Mouse (Mus musculus) thymus, postnatal 25 days (tissue): ENCODE data around the gene Nup107.
"Not testable (repeated sequence)": the region's sequence is repeated elsewhere in the genome, so short reads cannot be mapped to it uniquely, and the experiment has no call there.

ENCODE experiments used
- DNase-seq: peaks from one replicate; pipeline ENCODE4 v3.0.0; 2022

Nup107 gene

GRCm38 (mm10) chr10:117761551-117761950, 31.0 kb downstream of the Nup107 start:
- DNase-seq, result no peak

DNA sequence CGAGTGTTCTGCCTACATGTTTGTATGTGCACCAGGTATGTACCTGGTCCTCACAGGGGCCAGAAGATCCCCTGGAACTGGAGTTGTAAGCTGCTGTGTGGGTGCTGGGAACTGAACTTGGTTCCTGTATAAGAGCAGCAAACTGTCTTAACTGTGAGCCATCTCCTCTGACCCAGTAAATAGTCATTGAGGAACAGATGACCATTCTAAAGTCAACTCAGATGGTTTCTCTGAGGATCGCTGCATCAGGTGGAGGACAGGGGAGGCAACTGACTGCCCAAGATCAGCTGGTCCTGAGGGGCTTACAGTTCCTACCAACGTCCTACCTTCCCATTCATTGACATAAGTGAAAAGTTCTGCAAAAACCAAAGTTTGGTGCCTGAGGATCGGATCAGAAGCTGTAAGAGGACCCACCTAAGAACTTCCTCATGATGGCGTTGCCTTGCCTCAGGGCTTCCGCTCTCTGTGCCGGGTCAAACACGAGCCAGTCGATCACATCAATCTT, 31.6 kb downstream of the Nup107 start:
- no peak for DNase-seq

- no peak for DNase-seq
Measured at GRCm38 (mm10) chr10:117759844-117760630, 32.5 kb downstream of the Nup107 start.

DNA sequence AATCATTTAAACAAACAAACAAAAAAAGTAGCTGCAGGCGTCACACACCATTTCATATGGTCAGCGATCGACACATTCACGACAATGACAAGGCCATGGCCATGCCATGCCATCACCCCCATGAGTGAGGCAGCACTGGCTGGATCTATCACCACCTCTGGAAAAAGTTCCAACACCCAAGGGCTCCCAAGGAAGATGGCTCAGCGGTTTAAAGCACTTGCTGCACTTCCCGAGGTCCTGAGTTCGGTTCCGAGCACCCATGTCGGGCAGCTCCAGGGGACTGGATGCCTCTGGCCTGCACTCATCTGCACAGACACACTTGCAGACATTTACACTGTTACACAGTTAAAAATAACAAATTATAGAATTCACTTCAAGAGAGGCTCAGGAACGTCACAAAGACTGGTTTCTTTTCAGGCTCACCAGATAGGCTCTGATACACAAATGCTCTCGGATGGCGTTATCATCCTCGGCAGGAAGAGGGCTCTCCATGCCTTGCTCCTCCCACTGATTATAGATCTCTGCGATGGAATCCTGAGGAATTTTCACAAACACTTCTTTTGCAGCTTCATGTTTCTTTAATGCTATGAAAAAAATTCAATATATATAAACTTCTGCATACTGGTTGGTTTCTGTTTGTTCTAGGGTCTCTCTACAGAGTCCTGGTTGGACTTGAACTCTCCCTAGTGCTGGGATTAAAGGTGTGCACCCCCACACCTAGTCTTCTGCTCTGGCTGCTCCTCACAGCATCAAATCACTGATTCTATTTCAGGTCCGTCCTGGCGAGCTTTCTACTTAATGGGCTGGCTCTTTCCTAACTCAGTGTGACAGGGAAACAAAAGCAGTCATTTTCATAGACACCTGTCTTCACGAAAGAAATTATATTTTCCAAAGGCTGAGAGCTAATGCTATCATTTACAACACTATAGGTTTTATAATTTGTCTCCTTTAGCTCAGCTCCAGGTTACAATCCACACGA, 33.5 kb downstream of the Nup107 start:
- DNase-seq, result no peak

DNA sequence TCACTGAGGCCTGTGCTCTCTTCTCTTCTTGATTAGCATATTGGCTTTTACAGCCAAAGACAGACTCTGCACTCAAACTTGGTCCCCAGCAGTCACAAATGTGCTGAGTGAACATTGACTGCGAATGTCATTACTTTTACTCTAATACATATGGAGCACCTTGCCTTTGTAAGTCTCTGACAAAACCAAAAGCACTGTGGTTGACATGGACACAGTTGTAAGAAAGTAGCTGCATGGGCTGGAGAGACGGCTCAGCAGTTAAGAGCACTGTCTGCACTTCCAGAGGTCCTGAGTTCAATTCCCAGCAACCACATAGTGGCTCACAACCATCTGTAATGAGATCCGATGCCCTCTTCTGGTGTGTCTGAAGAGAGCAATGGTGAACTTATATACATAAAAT, 34.2 kb downstream of the Nup107 start:
- not testable (repeated sequence) for DNase-seq

DNA sequence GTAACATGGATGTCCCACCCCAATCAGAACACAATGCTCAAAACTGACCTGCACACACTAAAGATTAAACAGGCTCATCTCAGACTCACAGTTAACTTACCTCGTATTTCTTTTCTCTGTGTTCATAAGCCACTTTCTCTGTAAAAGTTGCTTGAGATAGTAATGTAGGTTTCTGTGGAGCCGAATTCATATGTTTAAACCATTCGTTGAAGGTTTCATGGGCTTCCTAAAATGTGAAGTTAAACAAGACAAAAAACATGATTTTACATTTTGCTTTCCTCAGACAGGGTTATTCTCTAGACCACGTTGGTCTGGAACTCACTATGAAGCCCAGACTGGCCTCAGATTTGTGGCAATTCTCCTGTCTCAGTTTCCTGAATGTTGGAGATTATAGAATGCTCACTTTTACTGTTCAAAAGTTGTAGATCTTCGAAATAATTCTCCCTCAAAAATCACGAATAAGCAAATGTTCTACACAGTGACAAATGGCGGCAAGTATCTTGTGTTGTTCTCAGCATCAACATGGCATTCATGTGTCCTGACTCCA, 34.6 kb downstream of the Nup107 start:
- DNase-seq, result no peak

- DNase-seq, result no peak
Measured at GRCm38 (mm10) chr10:117757259-117757658, 35.2 kb downstream of the Nup107 start.

DNA sequence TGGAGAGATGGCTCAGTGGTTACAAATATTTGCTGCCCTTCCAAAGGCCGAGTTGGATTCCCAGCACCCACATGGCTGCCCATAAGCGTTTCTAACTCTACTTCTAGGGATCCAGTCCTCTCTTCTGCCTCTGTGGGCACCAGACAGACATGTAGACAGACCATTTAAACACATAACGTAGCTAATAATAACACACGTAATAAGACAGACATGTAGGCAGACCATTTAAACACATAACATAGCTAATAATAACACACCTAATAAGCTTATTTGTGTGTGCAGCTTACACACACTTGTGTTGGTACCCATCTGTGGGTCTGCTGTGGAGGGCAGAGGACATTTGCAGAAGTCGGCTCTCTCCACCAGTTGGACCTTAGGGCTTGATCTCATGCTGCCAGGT, 35.7 kb downstream of the Nup107 start:
- no peak for DNase-seq

DNA sequence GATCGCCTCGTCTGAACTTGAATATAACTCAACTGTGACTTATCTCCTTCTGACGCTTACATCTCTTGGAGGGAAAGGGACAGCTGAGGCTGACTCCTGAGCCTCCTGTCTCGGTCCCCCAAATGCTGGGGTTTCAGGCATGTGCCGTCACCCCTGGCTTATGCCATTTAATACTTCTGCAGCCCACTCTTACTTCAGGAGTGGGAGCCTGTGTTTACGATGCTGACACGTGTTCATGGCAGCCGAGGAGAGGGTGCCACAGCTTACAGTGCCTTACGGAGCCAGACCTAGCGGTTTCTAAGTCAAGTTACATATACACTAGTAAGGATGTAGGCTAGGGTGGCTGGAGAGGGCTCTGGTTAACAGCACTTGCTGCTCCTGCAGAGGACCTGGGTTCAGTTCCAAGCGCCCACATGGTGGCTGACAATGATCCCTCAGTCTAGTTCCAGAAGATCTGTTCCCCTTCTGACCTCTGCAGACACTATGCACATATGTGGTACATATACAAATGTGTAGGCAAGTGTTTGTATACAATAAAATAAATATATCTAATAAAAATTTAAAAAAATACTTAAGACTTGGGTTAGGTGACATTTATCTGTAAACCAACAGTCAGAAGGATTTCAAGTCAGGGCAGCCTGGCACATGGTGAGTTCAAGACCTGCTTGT, 36.6 kb downstream of the Nup107 start:
- no peak for DNase-seq

- DNase-seq, result peak; percentile 71
Measured at GRCm38 (mm10) chr10:117755086-117755798, 37.3 kb downstream of the Nup107 start.

- no peak for DNase-seq
Measured at GRCm38 (mm10) chr10:117754609-117754940, 37.9 kb downstream of the Nup107 start.

DNA sequence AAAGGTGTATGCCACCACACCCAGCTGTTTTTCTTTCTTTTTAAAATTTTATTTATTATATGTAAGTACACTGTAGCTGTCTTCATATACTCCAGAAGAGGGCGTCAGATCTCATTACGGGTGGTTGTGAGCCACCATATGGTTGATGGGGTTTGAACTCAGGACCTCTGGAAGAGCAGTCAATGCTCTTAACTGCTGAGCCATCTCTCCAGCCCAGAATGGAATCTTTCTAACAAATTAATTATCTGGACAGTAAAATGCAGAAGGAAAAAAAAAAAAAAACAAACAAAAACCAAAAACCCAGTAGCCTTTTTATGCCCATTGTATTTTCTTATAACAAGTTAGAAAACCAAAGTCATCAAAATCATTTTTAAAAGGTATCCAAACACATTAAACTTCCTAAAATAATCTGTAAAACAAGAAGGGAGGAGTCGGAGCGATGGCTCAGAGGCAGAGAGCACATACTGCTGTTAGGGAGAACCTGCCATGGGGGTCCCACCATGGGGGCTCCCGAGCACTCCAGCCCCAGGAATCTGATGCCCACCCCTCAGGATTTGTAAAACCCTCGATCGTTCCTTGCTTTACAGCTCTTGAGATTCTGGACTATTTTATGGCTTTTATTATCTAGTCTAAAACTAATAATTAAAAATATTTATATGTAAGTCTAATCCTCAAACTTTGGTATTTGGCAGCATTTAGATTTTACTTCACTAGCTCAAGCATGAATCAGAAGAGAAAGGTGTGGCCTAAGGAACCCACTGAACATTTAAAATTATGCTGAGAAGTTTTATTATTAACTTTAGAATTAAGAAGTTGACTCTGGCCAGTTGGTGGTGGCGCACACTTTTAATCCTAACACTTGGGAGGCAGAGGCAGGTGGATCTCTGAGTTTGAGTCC, 38.5 kb downstream of the Nup107 start:
- no peak for DNase-seq

- no peak for DNase-seq
Measured at GRCm38 (mm10) chr10:117752851-117753647, 39.5 kb downstream of the Nup107 start.

DNA sequence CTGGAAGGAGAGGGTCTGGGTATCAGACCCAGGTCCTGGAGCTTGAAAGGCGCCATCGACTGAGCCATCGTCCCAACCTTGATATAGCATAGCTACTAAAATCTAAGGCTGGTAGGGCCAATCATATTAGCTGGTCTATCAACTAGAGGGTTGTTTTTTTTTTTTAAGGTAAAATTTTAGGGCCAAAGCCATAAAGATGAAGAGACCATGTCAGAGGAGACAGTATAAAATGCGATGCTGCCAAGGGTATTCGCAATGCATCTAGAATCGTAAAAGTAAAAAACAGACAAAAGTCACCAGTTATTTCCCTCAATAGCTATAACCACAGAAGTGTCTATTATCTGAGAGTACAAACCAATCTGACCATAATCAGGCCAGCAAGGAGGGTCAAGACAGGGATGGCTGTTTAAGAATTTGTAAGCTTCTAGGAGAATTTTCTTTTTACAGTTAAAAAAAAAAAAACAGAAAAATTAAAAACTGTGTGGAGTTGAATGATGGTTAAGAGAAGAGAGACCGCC, 40.1 kb downstream of the Nup107 start:
- DNase-seq, result no peak

DNA sequence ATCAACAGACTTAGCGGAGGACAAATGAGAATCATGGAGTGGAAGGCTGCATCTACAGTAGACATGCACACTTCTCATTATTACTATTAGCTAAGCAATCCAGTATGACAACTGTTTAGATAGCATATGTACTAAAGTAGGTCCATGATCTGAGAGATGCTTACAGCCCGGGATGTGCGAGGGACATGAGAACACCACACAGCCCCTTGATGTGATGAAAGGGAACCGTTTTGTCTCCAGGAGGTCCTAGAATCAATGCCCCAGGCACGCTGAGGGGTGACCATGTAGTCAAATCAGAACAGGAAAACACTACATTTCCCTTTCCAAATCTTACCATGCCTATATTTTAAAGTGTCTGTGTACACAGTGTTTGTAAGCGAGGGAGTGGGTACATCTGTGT, 40.8 kb downstream of the Nup107 start:
- no peak for DNase-seq

DNA sequence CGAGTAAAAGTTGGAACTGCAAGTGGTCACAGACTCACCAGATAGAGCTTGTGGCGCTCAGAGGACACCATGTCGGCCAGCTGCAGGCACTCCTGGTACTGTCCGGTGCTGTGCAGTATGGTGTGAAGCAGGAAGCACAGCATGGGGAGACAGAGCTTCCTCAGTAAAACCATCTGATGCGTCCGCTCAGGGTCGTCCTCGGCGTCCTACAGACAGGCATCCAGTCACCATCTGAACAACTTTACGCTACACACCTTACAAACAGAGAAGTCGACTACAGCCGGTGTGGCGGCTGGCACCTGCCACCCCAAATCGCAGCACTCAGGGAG, 41.3 kb downstream of the Nup107 start:
- DNase-seq, result no peak

DNA sequence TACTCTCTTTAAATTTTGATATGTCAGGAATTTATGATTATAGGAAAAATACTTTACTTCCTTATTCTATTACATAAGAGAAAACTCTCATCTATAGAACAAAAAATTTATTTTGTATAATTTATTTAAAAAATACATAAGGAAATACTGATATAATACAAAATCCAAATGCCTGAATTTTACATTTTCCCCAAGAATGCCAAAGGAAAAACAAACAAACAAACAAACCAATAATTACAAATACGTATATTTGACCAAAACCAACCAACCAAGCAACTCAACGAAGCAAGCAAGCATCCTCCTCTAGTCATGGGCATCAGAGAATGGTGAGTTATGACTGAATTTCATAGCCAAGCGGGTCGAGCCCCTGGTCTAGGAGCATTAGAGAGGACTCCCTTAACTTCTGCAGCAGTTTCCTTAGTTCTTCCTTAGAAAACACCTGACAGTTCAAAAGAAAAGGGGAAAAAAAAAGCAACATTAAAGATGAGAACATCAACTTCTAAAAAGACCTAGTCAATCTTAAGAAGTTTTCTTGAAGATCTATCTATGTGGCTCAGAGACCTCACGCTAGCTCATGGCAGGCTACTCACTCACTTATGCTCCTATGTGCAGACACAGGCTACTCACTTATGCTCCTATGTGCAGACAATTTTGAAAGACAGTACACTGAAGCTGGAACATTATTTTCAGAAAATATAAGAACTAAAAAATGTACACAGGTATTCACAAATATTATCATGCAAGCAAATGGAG, 41.8 kb downstream of the Nup107 start:
- no peak for DNase-seq

DNA sequence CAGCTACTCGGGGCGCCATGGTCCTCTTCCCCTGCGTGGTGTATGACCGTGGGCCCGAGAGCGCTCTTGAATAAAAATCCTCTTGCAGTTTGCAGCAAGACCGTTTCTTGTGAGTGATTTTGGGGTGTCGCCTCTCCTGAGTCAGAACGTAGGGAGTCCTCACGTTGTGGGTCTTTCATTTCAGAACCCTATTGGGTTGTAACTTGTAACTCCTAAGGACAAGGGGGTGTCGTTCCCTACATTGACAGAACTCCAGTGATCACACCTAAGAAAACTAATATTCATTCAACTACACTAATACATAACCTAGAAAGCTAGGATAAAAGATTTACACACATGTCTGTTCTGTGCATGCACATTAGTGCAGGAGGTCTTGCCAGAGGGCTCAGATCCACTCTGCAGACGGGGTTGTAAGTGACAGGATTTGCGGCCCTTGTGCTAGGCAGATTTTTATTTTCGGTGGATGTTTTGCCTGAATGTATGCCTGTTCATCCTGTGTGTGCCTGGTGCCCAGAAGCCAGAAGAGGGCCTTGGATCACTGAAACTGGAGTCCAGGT, 42.6 kb downstream of the Nup107 start:
- no peak for DNase-seq

DNA sequence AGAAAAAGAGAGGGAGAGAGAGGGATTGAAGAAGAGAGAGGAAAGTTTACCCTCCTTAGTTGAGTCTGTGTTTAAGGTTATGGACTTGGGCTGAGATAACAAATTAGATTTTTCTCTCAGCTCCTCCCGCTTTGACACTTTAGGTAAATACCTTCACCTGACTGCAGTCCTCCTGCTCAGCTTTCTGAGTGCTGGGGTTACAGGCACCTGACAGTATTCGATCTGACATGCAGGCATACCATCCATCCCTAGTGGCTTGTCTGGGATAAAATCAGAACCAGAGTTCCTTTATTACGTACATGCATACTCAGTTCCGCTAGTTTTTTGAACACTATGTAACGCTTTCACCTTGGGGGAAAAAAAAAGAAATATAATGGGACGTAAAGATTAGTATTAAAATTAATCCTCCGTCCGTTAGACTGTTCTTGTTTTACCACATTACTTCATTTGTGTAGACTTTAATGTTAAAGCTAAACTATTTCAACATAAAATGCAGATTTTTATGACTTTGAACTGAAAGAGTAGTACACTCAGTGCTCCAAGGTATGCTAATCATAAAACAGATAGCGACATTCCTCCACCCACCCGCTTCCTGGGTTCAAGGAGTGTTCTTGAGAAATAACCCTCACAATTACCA, 43.3 kb downstream of the Nup107 start:
- no peak for DNase-seq
